Mouse (Mus musculus): ENCODE results near the gene Sema5b.

- TF ChIP-seq POLR2AphosphoS2 (IDR thresholded peaks at IDR 0.05; ENCODE audit: insufficient read length, low read depth) (no peak), POLR2A (IDR thresholded peaks at IDR 0.05; ENCODE audit: insufficient read length, low read depth) (no peak), TCF12 (IDR thresholded peaks at IDR 0.05; ENCODE audit: insufficient read depth, poor library complexity, severe bottlenecking) (no peak), USF1 (IDR thresholded peaks at IDR 0.05; ENCODE audit: low read depth) (no peak), MYOD1 (IDR thresholded peaks at IDR 0.05; ENCODE audit: control insufficient read depth in 1 of 3, insufficient read length in 2 of 3, low read depth in 2 of 3) (no peak), MAX (IDR thresholded peaks at IDR 0.05; ENCODE audit: low read depth) (no peak), TCF3 (IDR thresholded peaks at IDR 0.05; ENCODE audit: insufficient read length, low read depth) (no peak), MYOG (IDR thresholded peaks at IDR 0.05; ENCODE audit: control insufficient read depth in 1 of 3, insufficient read depth in 1 of 3, insufficient read length in 2 of 3, low read depth in 2 of 3) (no peak), SRF (IDR thresholded peaks at IDR 0.05; ENCODE audit: control insufficient read depth, insufficient read length, low read depth) (no peak)
These were observed 83.9 kb downstream of the Sema5b start for GRCm38 (mm10) chr16:35624877-35625276.
